Mouse (Mus musculus): ENCODE data around the gene Atp10a.
A peak's percentile ranks its signal among the peaks of the same experiment; 100 is the strongest.

Gene Atp10a

GRCm38 (mm10) chr7:58655866-58656265 lies at the start of gene Atp10a:
Gene Atp10a (plus strand): TSS chr7:58656166.
- DNase-seq (ENCODE audit: low spot score in 2 of 2) = no peak

GRCm38 (mm10) chr7:58618048-58618447 lies 37.9 kb upstream of the Atp10a start:
- no peak for DNase-seq (ENCODE audit: low spot score in 2 of 2)

- DNase-seq (ENCODE audit: low spot score in 2 of 2) = no peak
These were observed 29.4 kb upstream of the Atp10a start for GRCm38 (mm10) chr7:58626305-58627155.

- DNase-seq (ENCODE audit: low spot score in 2 of 2) = no peak
These were observed 28.6 kb upstream of the Atp10a start for GRCm38 (mm10) chr7:58627381-58627780.

GRCm38 (mm10) chr7:58629233-58629632 lies 26.7 kb upstream of the Atp10a start:
- DNase-seq (ENCODE audit: low spot score in 2 of 2) = no peak

- DNase-seq (ENCODE audit: low spot score in 2 of 2) = no peak
These were observed 22.3 kb upstream of the Atp10a start for GRCm38 (mm10) chr7:58633683-58634082.

- DNase-seq (ENCODE audit: low spot score in 2 of 2) = no peak
These were observed 16.3 kb upstream of the Atp10a start for GRCm38 (mm10) chr7:58639676-58640075.

GRCm38 (mm10) chr7:58640456-58640855 lies 15.5 kb upstream of the Atp10a start:
- DNase-seq (ENCODE audit: low spot score in 2 of 2) = no peak

- no peak for DNase-seq (ENCODE audit: low spot score in 2 of 2)
These were observed 14.1 kb upstream of the Atp10a start for GRCm38 (mm10) chr7:58641916-58642315.

GRCm38 (mm10) chr7:58647404-58647803 lies 8.6 kb upstream of the Atp10a start:
- no peak for DNase-seq (ENCODE audit: low spot score in 2 of 2)

- peak; percentile 13 to 17 for DNase-seq (ENCODE audit: low spot score in 2 of 2)
These were observed 2.2 kb downstream of the Atp10a start for GRCm38 (mm10) chr7:58657913-58658789.

GRCm38 (mm10) chr7:58658790-58659405 lies 2.9 kb downstream of the Atp10a start:
- DNase-seq (ENCODE audit: low spot score in 2 of 2) = no peak

- no peak for DNase-seq (ENCODE audit: low spot score in 2 of 2)
These were observed 4.1 kb downstream of the Atp10a start for GRCm38 (mm10) chr7:58660046-58660445.

GRCm38 (mm10) chr7:58660665-58661064 lies 4.7 kb downstream of the Atp10a start:
- no peak for DNase-seq (ENCODE audit: low spot score in 2 of 2)

GRCm38 (mm10) chr7:58661076-58661475 lies 5.1 kb downstream of the Atp10a start:
- no peak for DNase-seq (ENCODE audit: low spot score in 2 of 2)

- DNase-seq (ENCODE audit: low spot score in 2 of 2) = no peak
These were observed 12.7 kb downstream of the Atp10a start for GRCm38 (mm10) chr7:58668617-58669016.

GRCm38 (mm10) chr7:58676075-58676474 lies 20.1 kb downstream of the Atp10a start:
- no peak for DNase-seq (ENCODE audit: low spot score in 2 of 2)

GRCm38 (mm10) chr7:58677111-58677805 lies 21.3 kb downstream of the Atp10a start:
- DNase-seq (ENCODE audit: low spot score in 2 of 2) = no peak

- no peak for DNase-seq (ENCODE audit: low spot score in 2 of 2)
These were observed 30.0 kb downstream of the Atp10a start for GRCm38 (mm10) chr7:58685967-58686366.

GRCm38 (mm10) chr7:58686573-58686972 lies 30.6 kb downstream of the Atp10a start:
- no peak for DNase-seq (ENCODE audit: low spot score in 2 of 2)

- DNase-seq (ENCODE audit: low spot score in 2 of 2) = no peak
These were observed 31.0 kb downstream of the Atp10a start for GRCm38 (mm10) chr7:58686997-58687396.
